Mouse (Mus musculus): ENCODE results near the gene Dnajc25.

GRCm38 (mm10) chr4:58965136-58965535, 29.7 kb upstream of the Dnajc25 start:
- TF ChIP-seq POLR2A (IDR thresholded peaks at IDR 0.05; ENCODE audit: control insufficient read depth, extremely low read depth, insufficient read depth, low read length, poor library complexity) (no peak), CTCF (IDR thresholded peaks at IDR 0.05; ENCODE audit: borderline replicate concordance, control insufficient read depth, extremely low read depth, insufficient read depth, low read length, poor library complexity) (no peak)
